Mouse (Mus musculus) lung, adult 2 months (tissue): ENCODE measurements at regions not wholly inside any gene's neighbourhood (a gene's known extent, or its start where the extent isn't known, plus 50 kb on each side); places are given as distances from the start of the nearest gene placed in this dataset.

Experiments
- CTCF ChIP-seq: fragments of 200-500 bp; IDR thresholded peaks from 2 replicates; pipeline ENCODE4 v1.5.1; 2011; ENCODE audit warnings: mild to moderate bottlenecking, low read length, control low read depth; ENCODE audit not compliant: insufficient read depth
- POLR2A ChIP-seq: fragments of 200-500 bp; IDR thresholded peaks from 2 replicates; pipeline ENCODE4 v1.6.1; 2011; ENCODE audit warnings: low read depth, mild to moderate bottlenecking, control low read depth, low read length, borderline replicate concordance; ENCODE audit errors: extremely low read depth

GRCm38 (mm10) chrX:142557496-142557895, 123.7 kb upstream of the Tmem164 start:
- TF ChIP-seq POLR2A (no peak), CTCF (no peak)
